Mouse (Mus musculus): ENCODE results near the gene Oxt.

DNA sequence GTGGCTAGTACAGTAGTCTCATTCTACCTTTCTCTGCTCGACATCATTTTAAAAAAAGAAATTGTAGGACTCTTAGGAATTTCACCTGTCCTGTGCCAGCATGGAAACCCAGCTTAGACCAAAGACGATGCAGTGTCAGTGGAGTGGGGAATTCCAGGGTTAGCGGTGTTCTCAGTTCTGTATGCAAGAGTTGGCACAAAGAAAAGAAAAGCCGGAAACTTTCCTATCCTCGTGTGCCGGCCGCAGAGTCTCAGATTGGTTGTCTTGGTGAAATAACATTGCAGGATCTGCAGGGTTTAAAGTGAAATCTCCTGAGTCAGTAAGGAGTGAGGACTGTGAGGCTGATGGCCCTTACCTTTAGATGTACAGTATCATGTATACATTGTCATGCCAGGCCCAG lies 46.0 kb upstream of the Oxt start:
- TF ChIP-seq POLR2A (IDR thresholded peaks at IDR 0.05; ENCODE audit: borderline replicate concordance, insufficient read depth, low read length): no peak
- TF ChIP-seq CTCF (IDR thresholded peaks at IDR 0.05; ENCODE audit: borderline replicate concordance, insufficient read depth, low read depth, low read length): no peak
